Mouse (Mus musculus) intestine, embryonic 15.5 days (tissue): ENCODE measurements around the gene Tcf7l1. TPM values are rescaled to one million over a fixed set of nuclear protein-coding genes. Genes with fewer than 3 reads are reported as not detected.

Source experiments
- ATAC-seq: fragments of 200-750 bp; cut with Nextera tagmentation; 2 replicates; pipeline ENCODE4 v1.8.0; 2017; ENCODE audit warnings: moderate TSS enrichment, moderate library complexity
- H3K27ac ChIP-seq: fragments of 300-500 bp; sonication (generic); 2 replicates; pipeline ENCODE4 v1.5.1; 2015; ENCODE audit warnings: mild to moderate bottlenecking, inconsistent platforms
- H3K27me3 ChIP-seq: fragments of 300-500 bp; sonication (generic); replicated peaks from 2 replicates; pipeline ENCODE4 v1.6.1; 2015; ENCODE audit warnings: inconsistent platforms
- H3K36me3 ChIP-seq: fragments of 300-500 bp; sonication (generic); 2 replicates; pipeline ENCODE4 v1.6.1; 2015; ENCODE audit warnings: inconsistent platforms
- H3K4me1 ChIP-seq: fragments of 300-500 bp; sonication (generic); replicated peaks from 2 replicates; pipeline ENCODE4 v1.6.1; 2015; ENCODE audit warnings: inconsistent platforms
- H3K4me2 ChIP-seq: fragments of 300-500 bp; sonication (generic); replicated peaks from 2 replicates; pipeline ENCODE4 v1.6.1; 2015; ENCODE audit warnings: mild to moderate bottlenecking, inconsistent platforms
- H3K4me3 ChIP-seq: fragments of 300-500 bp; sonication (generic); replicated peaks from 2 replicates; pipeline ENCODE4 v1.5.1; 2015; ENCODE audit warnings: inconsistent platforms
- H3K9ac ChIP-seq: fragments of 300-500 bp; sonication (generic); 2 replicates; pipeline ENCODE4 v1.6.1; 2015; ENCODE audit warnings: inconsistent platforms
- H3K9me3 ChIP-seq: fragments of 300-500 bp; sonication (generic); 2 replicates; pipeline ENCODE4 v1.6.1; 2016; ENCODE audit warnings: inconsistent platforms
- WGBS: fragments of 180-500 bp; shearing (Covaris S2); methylation state at CpG from one replicate; pipeline ENCODE4 v1.1.7; 2015; 5-methylcytosine and 5-hydroxymethylcytosine counted together
- polyA plus RNA-seq: library from polyadenylated mRNA; unstranded; fragments of >200 nt; fragmentation: Nextera tagmentation; extraction: Ambion mirVana; gene quantifications from 2 replicates; pipeline ENCODE4 v1.2.1, GENCODE M21; 2015

Tcf7l1 gene
- polyA plus RNA-seq, 1 experiment from 2014 or later = 15.0 TPM

- H3K4me2 ChIP-seq = no peak overlapping the region
- no peak overlapping the region for H3K4me3 ChIP-seq
- H3K9ac ChIP-seq = no peak overlapping the region
- WGBS = 57% methylated on average over 4 of the region's 4 CpGs
- no peak for ATAC-seq
- no peaks in the 10 kb centered on the region for H3K9me3 ChIP-seq
- no peak overlapping the region for H3K27ac ChIP-seq
- no peaks in the 10 kb centered on the region for H3K27me3 ChIP-seq
- H3K36me3 ChIP-seq = no peaks in the 10 kb centered on the region
- peaks cover 28% of the 10 kb centered on the region for H3K4me1 ChIP-seq
Measured at GRCm38 (mm10) chr6:72667021-72667420, 122.0 kb downstream of the Tcf7l1 start.

DNA sequence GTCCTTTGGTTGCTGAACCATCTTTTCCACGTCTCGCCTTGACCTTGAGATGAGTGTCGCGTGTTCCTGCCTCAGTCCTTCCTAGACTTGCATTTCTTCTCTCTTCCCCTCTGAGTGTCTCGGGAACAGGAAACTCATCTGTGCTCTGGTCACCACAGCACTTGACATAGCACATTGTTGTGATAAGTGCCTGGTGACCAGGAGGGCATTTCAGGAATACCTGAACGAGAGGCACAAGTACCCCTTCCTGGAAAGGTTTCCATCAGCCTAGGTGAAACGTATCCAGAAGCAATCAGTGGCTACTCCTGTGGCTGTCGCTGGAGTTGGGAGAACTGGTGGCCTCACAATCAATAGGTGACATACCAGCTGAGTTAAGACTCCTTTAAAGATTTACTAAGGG is 124.8 kb downstream of the Tcf7l1 start:
- no peaks in the 10 kb centered on the region for H3K36me3 ChIP-seq
- no peak overlapping the region for H3K9ac ChIP-seq
- H3K4me3 ChIP-seq = no peak overlapping the region
- no peak overlapping the region for H3K27ac ChIP-seq
- no peak for ATAC-seq
- no peak overlapping the region for H3K4me2 ChIP-seq
- H3K27me3 ChIP-seq = no peaks in the 10 kb centered on the region
- peaks cover 47% of the 10 kb centered on the region for H3K4me1 ChIP-seq
- H3K9me3 ChIP-seq = no peaks in the 10 kb centered on the region
- WGBS = 51% methylated on average over 8 of the region's 8 CpGs

GRCm38 (mm10) chr6:72663000-72663399 is 126.1 kb downstream of the Tcf7l1 start:
- H3K4me1 ChIP-seq = peaks cover 49% of the 10 kb centered on the region
- peak; percentile 50; the same call in 1 of the 2 replicates for ATAC-seq
- no peak overlapping the region for H3K9ac ChIP-seq
- no peaks in the 10 kb centered on the region for H3K36me3 ChIP-seq
- WGBS = 15% methylated on average over 1 of the region's 1 CpGs
- H3K9me3 ChIP-seq = no peaks in the 10 kb centered on the region
- no peak overlapping the region for H3K4me2 ChIP-seq
- H3K27ac ChIP-seq = peak overlapping the region; percentile 79
- no peaks in the 10 kb centered on the region for H3K27me3 ChIP-seq
- H3K4me3 ChIP-seq = no peak overlapping the region

GRCm38 (mm10) chr6:72660391-72660720 is 128.7 kb downstream of the Tcf7l1 start:
- H3K27ac ChIP-seq = peak overlapping the region; percentile 67
- no peak overlapping the region for H3K9ac ChIP-seq
- WGBS = 71% methylated on average over 6 of the region's 6 CpGs
- no peaks in the 10 kb centered on the region for H3K27me3 ChIP-seq
- H3K4me3 ChIP-seq = no peak overlapping the region
- no peaks in the 10 kb centered on the region for H3K9me3 ChIP-seq
- no peak overlapping the region for H3K4me2 ChIP-seq
- no peaks in the 10 kb centered on the region for H3K36me3 ChIP-seq
- ATAC-seq = no peak
- peaks cover 53% of the 10 kb centered on the region for H3K4me1 ChIP-seq

DNA sequence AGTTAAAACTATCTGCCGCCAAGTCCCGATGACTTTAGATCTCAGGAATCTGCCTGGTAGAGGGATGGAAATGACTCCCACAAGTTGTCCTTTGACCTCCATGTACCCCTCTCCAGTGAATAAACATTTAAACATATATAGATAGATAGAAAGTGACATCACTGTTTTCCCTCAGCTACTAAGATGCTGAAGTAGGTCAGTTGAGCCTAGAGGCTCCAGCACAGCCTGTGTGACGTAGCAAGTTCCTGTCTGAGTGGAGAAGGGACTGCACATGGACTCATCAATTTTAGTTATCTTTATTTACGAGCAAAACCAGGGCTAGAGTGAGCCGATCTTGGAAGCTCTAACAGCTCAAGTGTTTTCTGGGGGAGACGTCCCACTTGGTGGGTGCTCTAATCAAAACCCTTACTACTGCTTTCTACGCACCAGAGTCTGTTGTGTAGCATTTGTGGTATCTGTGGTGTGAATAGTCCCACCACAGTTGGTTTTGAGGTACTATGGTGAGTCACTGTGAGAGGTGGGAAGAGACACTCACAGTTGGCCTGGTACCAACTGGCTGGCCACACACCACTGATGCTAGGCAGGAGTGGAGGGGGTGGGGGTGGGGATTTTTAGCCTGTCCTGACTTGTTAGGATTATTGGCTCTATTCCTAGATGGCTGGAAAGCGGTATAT is 129.2 kb downstream of the Tcf7l1 start:
- H3K27ac ChIP-seq = peak overlapping the region; percentile 67
- H3K36me3 ChIP-seq = no peaks in the 10 kb centered on the region
- H3K4me3 ChIP-seq = no peak overlapping the region
- no peaks in the 10 kb centered on the region for H3K9me3 ChIP-seq
- H3K27me3 ChIP-seq = no peaks in the 10 kb centered on the region
- H3K4me2 ChIP-seq = no peak overlapping the region
- peaks cover 57% of the 10 kb centered on the region for H3K4me1 ChIP-seq
- ATAC-seq = peak; percentile 38
- no peak overlapping the region for H3K9ac ChIP-seq
- 34% methylated on average over 8 of the region's 8 CpGs for WGBS

- H3K4me2 ChIP-seq = no peak overlapping the region
- H3K36me3 ChIP-seq = no peaks in the 10 kb centered on the region
- WGBS = 61% methylated on average over 3 of the region's 3 CpGs
- no peak overlapping the region for H3K27ac ChIP-seq
- H3K4me3 ChIP-seq = no peak overlapping the region
- peaks cover 55% of the 10 kb centered on the region for H3K4me1 ChIP-seq
- ATAC-seq = no peak
- no peaks in the 10 kb centered on the region for H3K27me3 ChIP-seq
- H3K9me3 ChIP-seq = no peaks in the 10 kb centered on the region
- H3K9ac ChIP-seq = no peak overlapping the region
Measured at GRCm38 (mm10) chr6:72658006-72658405, 131.0 kb downstream of the Tcf7l1 start.

- Histone ChIP-seq H3K27ac (peak overlapping the region; percentile 92), H3K4me1 (peaks cover 44% of the 10 kb centered on the region), H3K4me3 (no peak overlapping the region), H3K9me3 (no peaks in the 10 kb centered on the region), H3K36me3 (no peaks in the 10 kb centered on the region), H3K9ac (no peak overlapping the region), H3K27me3 (no peaks in the 10 kb centered on the region), H3K4me2 (peak overlapping the region; percentile 49)
- 74% methylated on average over 7 of the region's 7 CpGs for WGBS
- ATAC-seq = peak; percentile 37; the same call in 1 of the 2 replicates
Measured at GRCm38 (mm10) chr6:72656053-72656442, 133.0 kb downstream of the Tcf7l1 start.

DNA sequence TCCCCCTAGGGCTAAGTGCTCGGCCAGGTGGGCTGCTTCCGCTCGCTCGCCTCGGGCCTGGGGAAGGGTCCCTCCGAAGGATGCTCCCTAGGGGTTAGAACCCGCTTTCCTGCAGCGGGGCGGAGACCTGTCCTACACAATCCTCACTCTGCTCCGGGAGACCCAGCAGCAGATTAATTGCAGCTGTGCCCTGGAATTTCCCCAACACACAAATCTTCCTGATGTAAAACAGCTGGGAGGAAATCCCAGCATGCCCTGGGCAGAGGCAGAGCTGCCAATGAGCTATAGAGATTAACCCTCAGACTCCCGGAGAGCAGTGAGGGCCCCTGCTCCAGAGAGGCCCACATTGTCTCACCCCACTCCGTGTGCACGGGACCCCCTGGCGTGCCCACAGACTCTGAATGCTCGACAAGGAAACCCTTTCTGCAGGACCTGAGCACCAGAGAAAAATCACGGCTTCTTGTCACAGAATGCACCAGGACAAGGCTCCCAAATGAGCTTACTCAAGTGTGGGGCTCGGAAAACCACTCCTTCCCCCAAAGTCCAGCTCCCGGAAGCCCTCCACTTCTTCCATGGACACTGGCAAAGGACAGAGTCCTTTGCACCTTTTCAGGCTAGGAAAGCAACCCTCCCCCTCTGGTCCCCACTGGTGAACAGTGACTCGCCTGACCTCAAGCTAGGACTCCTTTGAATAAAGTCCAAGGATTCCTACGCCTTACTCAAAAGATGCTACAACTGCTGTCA is 133.6 kb downstream of the Tcf7l1 start:
- Histone ChIP-seq H3K4me1 (peaks cover 43% of the 10 kb centered on the region), H3K9me3 (no peaks in the 10 kb centered on the region), H3K4me3 (peak overlapping the region; percentile 22; the same call in 1 of the 2 replicates), H3K27ac (peak overlapping the region; percentile 92), H3K4me2 (peak overlapping the region; percentile 49), H3K36me3 (no peaks in the 10 kb centered on the region), H3K27me3 (no peaks in the 10 kb centered on the region), H3K9ac (peak overlapping the region; percentile 17; the same call in 1 of the 2 replicates)
- ATAC-seq = peak; percentile 81
- WGBS = 24% methylated on average over 20 of the region's 20 CpGs

DNA sequence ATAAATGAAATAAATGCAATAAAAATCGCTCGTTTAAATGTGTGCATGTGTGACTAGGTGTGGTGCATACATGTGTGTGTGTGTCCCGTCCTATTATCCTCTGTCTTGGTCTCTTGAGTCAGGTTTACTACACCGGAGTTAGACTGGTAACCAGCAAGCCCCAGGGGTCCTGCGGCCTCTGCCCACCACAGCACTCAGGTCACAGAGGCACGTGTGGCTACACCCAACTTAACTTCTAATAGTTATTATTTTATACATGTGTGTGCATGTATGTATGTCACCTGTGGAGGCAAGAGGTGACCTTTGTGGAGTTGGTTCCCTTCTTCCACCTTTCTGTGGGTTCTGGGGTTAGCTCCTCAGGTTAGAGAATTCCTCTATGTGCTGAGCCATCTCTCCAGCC is 134.7 kb downstream of the Tcf7l1 start:
- Histone ChIP-seq H3K4me3 (no peak overlapping the region), H3K36me3 (no peaks in the 10 kb centered on the region), H3K27ac (peak overlapping the region; percentile 92; the same call in 1 of the 2 replicates), H3K4me2 (no peak overlapping the region), H3K9ac (no peak overlapping the region), H3K9me3 (no peaks in the 10 kb centered on the region), H3K4me1 (peaks cover 37% of the 10 kb centered on the region), H3K27me3 (no peaks in the 10 kb centered on the region)
- no peak for ATAC-seq
- 91% methylated on average over 6 of the region's 6 CpGs for WGBS

GRCm38 (mm10) chr6:72653419-72653818 is 135.6 kb downstream of the Tcf7l1 start:
- H3K4me1 ChIP-seq = peaks cover 37% of the 10 kb centered on the region
- WGBS = 63% methylated on average over 7 of the region's 7 CpGs
- H3K36me3 ChIP-seq = no peaks in the 10 kb centered on the region
- no peaks in the 10 kb centered on the region for H3K27me3 ChIP-seq
- H3K9me3 ChIP-seq = no peaks in the 10 kb centered on the region
- H3K27ac ChIP-seq = 0 out of 2 replicates have a peak overlapping the region, but pooled peaks have one; percentile 7
- H3K4me3 ChIP-seq = no peak overlapping the region
- 0 out of 2 replicates have a peak overlapping the region, but pooled peaks have one; percentile 3 for H3K4me2 ChIP-seq
- no peak overlapping the region for H3K9ac ChIP-seq
- no peak for ATAC-seq

DNA sequence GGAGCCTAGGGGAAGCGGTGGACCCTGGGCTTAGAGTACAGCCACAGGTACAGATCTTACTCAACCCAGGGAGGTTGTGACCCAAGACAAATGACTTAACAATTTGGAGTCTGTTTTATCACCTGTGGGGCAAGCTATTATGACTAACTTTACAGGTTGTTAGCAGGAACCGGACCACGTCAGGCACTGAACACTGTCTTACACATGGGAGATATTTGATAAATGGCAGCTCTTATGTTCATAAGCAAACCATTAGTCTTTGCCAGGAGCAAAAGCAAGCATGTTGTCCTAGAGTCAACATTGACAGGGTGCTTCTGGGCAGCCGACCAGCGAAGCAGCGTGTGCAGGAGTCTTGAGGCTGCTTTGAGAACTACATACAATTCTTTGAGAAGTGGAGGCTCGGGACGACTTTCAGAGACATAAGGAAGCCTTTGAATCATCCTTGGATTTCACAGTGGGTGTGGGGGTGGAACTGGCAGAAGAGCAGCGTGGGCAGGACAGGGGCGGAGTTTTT is 138.7 kb downstream of the Tcf7l1 start:
- Histone ChIP-seq H3K9me3 (no peaks in the 10 kb centered on the region), H3K4me3 (no peak overlapping the region), H3K4me2 (no peak overlapping the region), H3K27me3 (no peaks in the 10 kb centered on the region), H3K9ac (no peak overlapping the region), H3K4me1 (peaks cover 31% of the 10 kb centered on the region), H3K27ac (0 out of 2 replicates have a peak overlapping the region, but pooled peaks have one; percentile 36), H3K36me3 (no peaks in the 10 kb centered on the region)
- ATAC-seq = peak; percentile 42; the same call in 1 of the 2 replicates
- WGBS = 40% methylated on average over 10 of the region's 10 CpGs

DNA sequence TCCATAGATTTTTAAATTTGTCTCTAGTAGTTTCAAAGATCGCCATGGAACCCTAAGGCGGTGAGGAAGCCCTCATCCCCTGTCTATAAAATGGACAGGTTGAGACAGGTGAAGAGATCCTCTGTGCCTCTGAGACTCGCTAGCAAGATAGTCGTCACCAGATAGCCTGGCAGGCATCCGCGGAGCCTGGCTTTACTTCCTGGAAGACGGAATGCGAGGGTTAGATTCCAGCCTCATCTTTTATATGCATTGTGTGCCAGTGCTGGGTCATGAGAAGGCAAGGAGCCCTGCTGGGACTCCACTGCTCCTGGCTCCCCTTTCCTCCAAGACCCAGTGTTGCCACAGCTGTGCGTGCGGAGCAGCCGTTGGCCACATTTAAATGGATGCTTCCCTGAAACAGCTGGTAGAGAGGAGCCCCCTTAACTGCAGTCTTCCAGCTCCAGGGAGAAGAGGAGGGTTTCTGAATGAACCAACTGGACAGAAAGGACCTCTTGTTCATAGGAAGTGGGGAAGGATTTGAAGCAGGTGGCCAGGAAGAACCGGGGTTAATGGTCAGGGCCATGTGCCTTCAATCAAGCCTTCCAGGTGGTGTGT is 141.0 kb downstream of the Tcf7l1 start:
- H3K27ac ChIP-seq = no peak overlapping the region
- no peaks in the 10 kb centered on the region for H3K27me3 ChIP-seq
- WGBS = 65% methylated on average over 12 of the region's 12 CpGs
- no peak for ATAC-seq
- no peak overlapping the region for H3K4me3 ChIP-seq
- no peak overlapping the region for H3K9ac ChIP-seq
- no peaks in the 10 kb centered on the region for H3K9me3 ChIP-seq
- no peak overlapping the region for H3K4me2 ChIP-seq
- H3K4me1 ChIP-seq = peaks cover 16% of the 10 kb centered on the region; the same call in 1 of the 2 replicates
- no peaks in the 10 kb centered on the region for H3K36me3 ChIP-seq
